Mouse (Mus musculus) ES-E14 (cell line): Measurements from ENCODE around the gene Jph3. TPM values are rescaled to one million over a fixed set of nuclear protein-coding genes. Genes with fewer than 3 reads are reported as not detected.

Experiments used
- DNase-seq: peaks from one replicate; pipeline ENCODE4 v3.0.0-alpha.2; 2013; ENCODE audit warnings: low read depth, low spot score
- H3K27ac ChIP-seq: 2 replicates; pipeline ENCODE4 v1.5.1; 2012; ENCODE audit warnings: low read depth, mild to moderate bottlenecking, low read length, moderate library complexity, mixed read lengths; ENCODE audit not compliant: poor library complexity, insufficient read depth, severe bottlenecking
- H3K36me3 ChIP-seq: 2 replicates; pipeline ENCODE4 v1.6.1; 2012; ENCODE audit warnings: mild to moderate bottlenecking, low read length, moderate library complexity, mixed read lengths; ENCODE audit not compliant: control insufficient read depth, poor library complexity, insufficient read depth, severe bottlenecking
- H3K4me1 ChIP-seq, 2 experiments: fragments of 150-350 bp in 1 of 2; sonication (generic) in 1 of 2; 2 replicates each; pipeline ENCODE4 v1.6.1; 2012; ENCODE audit warnings: low read length in 2 of 2, mild to moderate bottlenecking in 1 of 2, mixed read lengths in 1 of 2; ENCODE audit not compliant: control insufficient read depth in 2 of 2, insufficient read depth in 2 of 2, poor library complexity in 1 of 2
- H3K4me3 ChIP-seq, 2 experiments: fragments of 150-350 bp in 1 of 2; sonication (generic) in 1 of 2; 2 replicates each; pipeline ENCODE4 v1.5.1; 2012; ENCODE audit warnings: low read length in 2 of 2, low read depth in 1 of 2, mild to moderate bottlenecking in 1 of 2, mixed read lengths in 1 of 2; ENCODE audit not compliant: insufficient read depth in 1 of 2, poor library complexity in 1 of 2, severe bottlenecking in 1 of 2
- H3K9ac ChIP-seq: 2 replicates; pipeline ENCODE4 v1.6.1; 2012; ENCODE audit warnings: low read depth, mild to moderate bottlenecking, low read length, mixed read lengths; ENCODE audit not compliant: poor library complexity, insufficient read depth, severe bottlenecking
- H3K9me3 ChIP-seq: fragments of 150-350 bp; sonication (generic); 2 replicates; pipeline ENCODE4 v1.6.1; 2012; ENCODE audit warnings: low read depth, mild to moderate bottlenecking, low read length; ENCODE audit not compliant: control insufficient read depth, insufficient read depth
- CHD2 ChIP-seq: IDR thresholded peaks from 2 replicates; pipeline ENCODE4 v1.6.1; 2014; ENCODE audit warnings: mild to moderate bottlenecking, low read depth, low read length, inconsistent platforms
- HCFC1 ChIP-seq: IDR thresholded peaks from 2 replicates; pipeline ENCODE4 v1.6.1; 2012; ENCODE audit warnings: low read length, inconsistent platforms, borderline replicate concordance; ENCODE audit not compliant: insufficient read depth
- MAFK ChIP-seq: IDR thresholded peaks from 2 replicates; pipeline ENCODE4 v1.6.1; 2014; ENCODE audit warnings: mild to moderate bottlenecking, low read depth, low read length, inconsistent platforms; ENCODE audit not compliant: insufficient read depth
- ZC3H11A ChIP-seq: IDR thresholded peaks from 2 replicates; pipeline ENCODE4 v1.6.1; 2012; ENCODE audit warnings: low read depth, mild to moderate bottlenecking, inconsistent platforms, low read length, borderline replicate concordance
- ZNF384 ChIP-seq: IDR thresholded peaks from 2 replicates; pipeline ENCODE4 v1.6.1; 2012; ENCODE audit warnings: low read depth, low read length, inconsistent platforms
- in situ Hi-C, 2 experiments: fragments of 600-800 bp; cut with MboI; formaldehyde crosslinking; loops; one replicate each; pipeline ENCODE4 v1.15.1; 2025; ENCODE audit warnings: low sequenced_read_pairs in 2 of 2, inconsistent platforms in 1 of 2; ENCODE audit not compliant: unreplicated experiment in 2 of 2
- total RNA-seq: library from RNA; depleted of rRNA; stranded (reverse); fragments of 300-350 nt; gene quantifications from 2 replicates; pipeline ENCODE4 v1.2.3, GENCODE M21; 2012; rRNA removed

The Jph3 gene
- total RNA-seq, 1 experiment, result 0.76 TPM

GRCm38 (mm10) chr8:121841242-121841641 is 111.8 kb downstream of the Jph3 start:
- peak; percentile 81 for DNase-seq
- Histone ChIP-seq H3K36me3 (no peaks in the 10 kb centered on the region), H3K4me3 (peak overlapping the region in 1 of 2 experiments; percentile 23; a peak in 2 of 4 replicates), H3K9me3 (no peaks in the 10 kb centered on the region), H3K9ac (0 out of 2 replicates have a peak overlapping the region, but pooled peaks have one; percentile 27), H3K4me1 (no peaks in the 10 kb centered on the region), H3K27ac (no peak overlapping the region)
- TF ChIP-seq MAFK, result peak; percentile 64; the same call in 1 of the 2 replicates
- TF ChIP-seq HCFC1, result no peak
- in situ Hi-C loops, result loop anchor here in 1 of 2 experiments (10.0 kb wide), 1 partner anchor 94 kb away; no protein-coding TSS in a partner anchor

GRCm38 (mm10) chr8:121842064-121842955 is 112.9 kb downstream of the Jph3 start:
- TF ChIP-seq ZC3H11A, result no peak
- Histone ChIP-seq H3K36me3 (no peaks in the 10 kb centered on the region), H3K4me3 (no peak overlapping the region), H3K9me3 (no peaks in the 10 kb centered on the region), H3K27ac (no peak overlapping the region), H3K4me1 (no peaks in the 10 kb centered on the region), H3K9ac (no peak overlapping the region)
- DNase-seq, result no peak
- in situ Hi-C loops, result loop anchor here in 1 of 2 experiments (10.0 kb wide), 1 partner anchor 92 kb away; no protein-coding TSS in a partner anchor

GRCm38 (mm10) chr8:121843184-121843733 is 113.8 kb downstream of the Jph3 start:
- Histone ChIP-seq H3K4me1 (no peaks in the 10 kb centered on the region), H3K4me3 (no peak overlapping the region), H3K36me3 (no peaks in the 10 kb centered on the region), H3K9me3 (no peaks in the 10 kb centered on the region), H3K27ac (no peak overlapping the region), H3K9ac (no peak overlapping the region)
- DNase-seq, result no peak
- no peak for TF ChIP-seq MAFK
- no peak for TF ChIP-seq HCFC1
- no peak for TF ChIP-seq ZC3H11A
- no peak for TF ChIP-seq CHD2
- TF ChIP-seq ZNF384, result no peak
- in situ Hi-C loops, result loop anchor here in 1 of 2 experiments (10.0 kb wide), 1 partner anchor 92 kb away; no protein-coding TSS in a partner anchor

Other genes with a start within 250 kb of the Jph3 start
- gene 1700018B08Rik, start 185.3 kb upstream of the Jph3 start, total RNA-seq, result 0.58 and 2.6 TPM in 2 replicates
- gene Fbxo31, start 150.8 kb upstream of the Jph3 start, total RNA-seq, result 15.5 and 16.9 TPM in 2 replicates
- 83.2 and 92.4 TPM in 2 replicates for gene Map1lc3b, start 139.3 kb upstream of the Jph3 start, total RNA-seq
- gene Zcchc14, start 76.7 kb upstream of the Jph3 start, total RNA-seq, result 18.6 and 19.6 TPM in 2 replicates
- 65.9 and 84.3 TPM in 2 replicates for gene Klhdc4, start 99.9 kb downstream of the Jph3 start, total RNA-seq
- 173 and 307 TPM in 2 replicates for gene Slc7a5, start 178.1 kb downstream of the Jph3 start, total RNA-seq
- gene Car5a, start 215.3 kb downstream of the Jph3 start, total RNA-seq, result 0.18 and 0.37 TPM in 2 replicates
- 53.8 and 67.8 TPM in 2 replicates for gene Banp, start 220.1 kb downstream of the Jph3 start, total RNA-seq